Mouse (Mus musculus) lung, embryonic 16.5 days (tissue): Measurements from ENCODE around the gene Gpr152. TPM values are rescaled to one million over a fixed set of nuclear protein-coding genes. Genes with fewer than 3 reads are reported as not detected.

ENCODE experiments used
- ATAC-seq: fragments of 200-750 bp; cut with Nextera tagmentation; 2 replicates; pipeline ENCODE4 v1.8.0; 2017; ENCODE audit warnings: low read depth, mild to moderate bottlenecking, moderate library complexity
- H3K27ac ChIP-seq: fragments of 300-500 bp; sonication (generic); 2 replicates; pipeline ENCODE4 v1.5.1; 2014; ENCODE audit warnings: mild to moderate bottlenecking, control low read depth, low read length
- H3K27me3 ChIP-seq: fragments of 300-500 bp; sonication (generic); 2 replicates; pipeline ENCODE4 v1.6.1; 2014; ENCODE audit warnings: low read depth, low read length, mixed read lengths; ENCODE audit not compliant: control insufficient read depth, insufficient read depth
- H3K36me3 ChIP-seq: fragments of 300-500 bp; sonication (generic); 2 replicates; pipeline ENCODE4 v1.6.1; 2014; ENCODE audit warnings: low read length; ENCODE audit not compliant: control insufficient read depth, insufficient read depth
- H3K4me1 ChIP-seq: fragments of 300-500 bp; sonication (generic); replicated peaks from 2 replicates; pipeline ENCODE4 v1.6.1; 2014; ENCODE audit warnings: low read length, mixed read lengths; ENCODE audit not compliant: control insufficient read depth, insufficient read depth
- H3K4me2 ChIP-seq: fragments of 300-500 bp; sonication (generic); 2 replicates; pipeline ENCODE4 v1.6.1; 2014; ENCODE audit warnings: low read depth, low read length, control low read depth
- H3K4me3 ChIP-seq: fragments of 300-500 bp; sonication (generic); 2 replicates; pipeline ENCODE4 v1.5.1; 2014; ENCODE audit warnings: mild to moderate bottlenecking, low read length, control low read depth
- H3K9ac ChIP-seq: fragments of 300-500 bp; sonication (generic); 2 replicates; pipeline ENCODE4 v1.6.1; 2014; ENCODE audit warnings: low read length, control low read depth
- H3K9me3 ChIP-seq: fragments of 300-500 bp; sonication (generic); 2 replicates; pipeline ENCODE4 v1.6.1; 2016; ENCODE audit warnings: low read length; ENCODE audit not compliant: control insufficient read depth
- WGBS: fragments of 180-500 bp; shearing (Covaris S2); extraction: QIAGEN DNeasy Blood & Tissue Kit; methylation state at CpG from one replicate; pipeline ENCODE4 v1.1.7; 2014; 5-methylcytosine and 5-hydroxymethylcytosine counted together
- polyA plus RNA-seq: library from polyadenylated mRNA; unstranded; fragments of >200 nt; fragmentation: Nextera tagmentation; extraction: Ambion mirVana; gene quantifications from 2 replicates; pipeline ENCODE4 v1.2.1, GENCODE M21; 2015

The Gpr152 gene
- polyA plus RNA-seq, 1 experiment from 2014 or later, result not detected

DNA sequence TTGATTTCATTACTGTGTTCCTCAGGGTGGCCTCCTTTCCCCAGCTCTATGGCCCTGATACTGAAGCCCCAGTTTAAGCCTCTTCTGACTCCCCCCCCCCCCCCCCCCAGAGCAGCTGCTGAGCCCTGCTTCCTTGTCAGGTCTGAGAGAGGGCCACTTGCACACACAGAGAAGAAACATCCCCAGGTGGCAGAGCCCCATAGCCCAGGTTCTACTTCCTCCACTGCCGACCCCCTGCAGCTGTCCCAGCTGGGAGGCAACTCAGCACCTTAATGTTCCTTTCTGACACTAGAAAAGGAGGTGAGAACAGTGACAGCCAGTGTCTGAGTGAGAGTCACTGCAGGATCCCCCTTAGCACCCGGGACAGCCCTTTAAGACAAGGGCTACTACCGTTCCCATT, 35.8 kb upstream of the Gpr152 start:
- H3K27me3 ChIP-seq, result peaks cover 18% of the 10 kb centered on the region
- H3K4me3 ChIP-seq, result no peak overlapping the region
- no peak overlapping the region for H3K4me2 ChIP-seq
- no peaks in the 10 kb centered on the region for H3K36me3 ChIP-seq
- WGBS, result 48% methylated on average over 3 of the region's 3 CpGs
- no peak overlapping the region for H3K27ac ChIP-seq
- no peak for ATAC-seq
- H3K9me3 ChIP-seq, result no peaks in the 10 kb centered on the region
- H3K4me1 ChIP-seq, result peaks cover 22% of the 10 kb centered on the region
- H3K9ac ChIP-seq, result no peak overlapping the region

GRCm38 (mm10) chr19:4104675-4105194, 34.9 kb upstream of the Gpr152 start:
- H3K27me3 ChIP-seq, result peaks cover 18% of the 10 kb centered on the region
- H3K4me2 ChIP-seq, result no peak overlapping the region
- H3K4me1 ChIP-seq, result peaks cover 15% of the 10 kb centered on the region
- WGBS, result 87% methylated on average over 16 of the region's 16 CpGs
- ATAC-seq, result no peak
- H3K4me3 ChIP-seq, result no peak overlapping the region
- H3K27ac ChIP-seq, result no peak overlapping the region
- no peak overlapping the region for H3K9ac ChIP-seq
- no peaks in the 10 kb centered on the region for H3K9me3 ChIP-seq
- H3K36me3 ChIP-seq, result no peaks in the 10 kb centered on the region

GRCm38 (mm10) chr19:4106654-4107053, 32.9 kb upstream of the Gpr152 start:
- Histone ChIP-seq H3K27ac (no peak overlapping the region), H3K27me3 (peaks cover 1% of the 10 kb centered on the region), H3K36me3 (no peaks in the 10 kb centered on the region; the same call in 1 of the 2 replicates), H3K9ac (no peak overlapping the region), H3K4me2 (no peak overlapping the region), H3K9me3 (no peaks in the 10 kb centered on the region), H3K4me3 (no peak overlapping the region), H3K4me1 (no peaks in the 10 kb centered on the region)
- ATAC-seq, result no peak
- WGBS, result 88% methylated on average over 14 of the region's 14 CpGs

- ATAC-seq, result no peak
- Histone ChIP-seq H3K27me3 (no peaks in the 10 kb centered on the region), H3K27ac (no peak overlapping the region), H3K9me3 (no peaks in the 10 kb centered on the region), H3K9ac (no peak overlapping the region), H3K4me2 (no peak overlapping the region), H3K4me1 (no peaks in the 10 kb centered on the region), H3K4me3 (no peak overlapping the region), H3K36me3 (peaks cover 2% of the 10 kb centered on the region; the same call in 1 of the 2 replicates)
- 81% methylated on average over 9 of the region's 9 CpGs for WGBS
These were observed 31.1 kb upstream of the Gpr152 start for GRCm38 (mm10) chr19:4108535-4108934.

GRCm38 (mm10) chr19:4112063-4112960, 27.3 kb upstream of the Gpr152 start:
- WGBS, result 92% methylated on average over 26 of the region's 26 CpGs
- H3K27ac ChIP-seq, result no peak overlapping the region
- no peak for ATAC-seq

DNA sequence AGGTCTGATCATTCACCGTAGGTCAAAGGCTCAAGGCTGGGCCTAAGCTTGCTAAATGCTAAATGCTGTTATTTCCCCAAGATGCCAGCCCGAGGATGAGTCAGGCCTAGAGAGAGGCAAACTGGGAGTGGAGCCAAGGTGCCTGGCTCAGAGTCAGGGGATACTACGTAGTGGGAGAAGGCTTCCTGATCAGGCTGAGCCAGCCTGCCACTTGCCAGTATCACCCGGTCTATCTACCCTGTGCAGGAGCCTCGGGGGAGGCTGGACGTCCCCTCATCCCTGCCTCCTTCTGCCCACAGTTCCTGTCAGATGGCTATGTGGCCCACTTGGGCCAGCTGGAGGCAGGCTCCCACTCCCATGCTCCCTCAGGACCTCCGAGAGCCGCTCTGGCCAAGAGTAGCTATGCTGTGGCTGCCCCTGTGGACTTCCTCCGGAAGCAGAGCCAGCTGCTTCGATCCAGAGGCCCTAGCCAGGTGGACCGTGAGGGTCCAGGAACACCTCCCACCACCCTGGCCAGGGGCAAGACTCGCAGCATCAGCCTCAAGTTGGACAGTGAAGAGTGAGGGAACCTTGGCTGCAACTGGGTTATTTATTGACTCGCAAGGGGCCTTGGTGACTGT, 26.3 kb upstream of the Gpr152 start:
- Histone ChIP-seq H3K9ac (no peak overlapping the region), H3K4me1 (no peaks in the 10 kb centered on the region), H3K27me3 (no peaks in the 10 kb centered on the region), H3K9me3 (no peaks in the 10 kb centered on the region), H3K27ac (peak overlapping the region; percentile 44), H3K4me2 (no peak overlapping the region), H3K4me3 (no peak overlapping the region), H3K36me3 (peaks cover 21% of the 10 kb centered on the region)
- ATAC-seq, result peak; percentile 50; the same call in 1 of the 2 replicates
- WGBS, result 55% methylated on average over 13 of the region's 13 CpGs

More at GRCm38 (mm10) chr19:4112063-4112960, 27.3 kb upstream of the Gpr152 start:
- no peaks in the 10 kb centered on the region for H3K9me3 ChIP-seq
- no peaks in the 10 kb centered on the region for H3K4me1 ChIP-seq
- no peaks in the 10 kb centered on the region for H3K27me3 ChIP-seq
- no peak overlapping the region for H3K9ac ChIP-seq
- peaks cover 15% of the 10 kb centered on the region for H3K36me3 ChIP-seq
- no peak overlapping the region for H3K4me2 ChIP-seq
- H3K4me3 ChIP-seq, result no peak overlapping the region

DNA sequence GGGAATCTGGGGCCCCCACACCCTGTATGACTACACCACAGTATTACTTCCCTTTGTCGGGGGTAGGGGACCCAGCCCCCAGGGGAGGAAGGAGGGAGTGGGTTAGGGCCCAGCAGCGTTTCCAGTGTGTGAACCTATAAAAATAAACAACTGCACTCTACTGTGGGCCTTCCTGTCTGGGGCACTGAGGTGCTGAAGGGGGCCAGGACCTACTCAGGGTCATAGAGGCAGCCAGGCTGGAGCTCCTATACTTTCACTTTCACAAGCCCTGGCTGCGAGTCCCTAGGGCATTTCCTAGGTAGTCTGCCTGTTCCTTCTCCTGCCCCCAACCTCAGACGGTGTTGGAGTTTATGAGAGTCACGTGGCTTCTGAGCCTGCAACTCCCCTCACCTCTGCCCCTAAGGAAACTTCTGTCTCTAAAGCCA, 25.8 kb upstream of the Gpr152 start:
- H3K36me3 ChIP-seq, result peaks cover 21% of the 10 kb centered on the region
- no peaks in the 10 kb centered on the region for H3K27me3 ChIP-seq
- peak overlapping the region; percentile 44; the same call in 1 of the 2 replicates for H3K27ac ChIP-seq
- H3K9ac ChIP-seq, result no peak overlapping the region
- H3K4me3 ChIP-seq, result no peak overlapping the region
- H3K9me3 ChIP-seq, result no peaks in the 10 kb centered on the region
- no peaks in the 10 kb centered on the region for H3K4me1 ChIP-seq
- no peak overlapping the region for H3K4me2 ChIP-seq
- 23% methylated on average over 5 of the region's 5 CpGs for WGBS
- ATAC-seq, result peak; percentile 47

- Histone ChIP-seq H3K4me3 (no peak overlapping the region), H3K4me2 (no peak overlapping the region), H3K27ac (no peak overlapping the region), H3K36me3 (peaks cover 21% of the 10 kb centered on the region), H3K9me3 (no peaks in the 10 kb centered on the region), H3K27me3 (no peaks in the 10 kb centered on the region), H3K9ac (no peak overlapping the region), H3K4me1 (no peaks in the 10 kb centered on the region)
- 88% methylated on average over 10 of the region's 10 CpGs for WGBS
- no peak for ATAC-seq
These were observed 25.0 kb upstream of the Gpr152 start for GRCm38 (mm10) chr19:4114551-4114950.

GRCm38 (mm10) chr19:4115144-4115543, 24.4 kb upstream of the Gpr152 start:
- H3K27ac ChIP-seq, result no peak overlapping the region
- H3K27me3 ChIP-seq, result no peaks in the 10 kb centered on the region
- no peak overlapping the region for H3K9ac ChIP-seq
- H3K4me1 ChIP-seq, result no peaks in the 10 kb centered on the region
- ATAC-seq, result no peak
- H3K36me3 ChIP-seq, result peaks cover 21% of the 10 kb centered on the region
- no peak overlapping the region for H3K4me2 ChIP-seq
- no peak overlapping the region for H3K4me3 ChIP-seq
- no peaks in the 10 kb centered on the region for H3K9me3 ChIP-seq
- 89% methylated on average over 10 of the region's 10 CpGs for WGBS
